Mouse (Mus musculus) stomach, embryonic 16.5 days (tissue): ENCODE measurements around the gene Dst. TPM values are rescaled to one million over a fixed set of nuclear protein-coding genes. Genes with fewer than 3 reads are reported as not detected.

ENCODE experiments used
- ATAC-seq: fragments of 200-750 bp; cut with Nextera tagmentation; 2 replicates; pipeline ENCODE4 v1.8.0; 2017; ENCODE audit warnings: moderate number of reproducible peaks, moderate TSS enrichment; ENCODE audit not compliant: insufficient read depth, low FRiP score
- H3K27ac ChIP-seq: fragments of 300-500 bp; sonication (generic); 2 replicates; pipeline ENCODE4 v1.5.1; 2014; ENCODE audit warnings: low read length
- H3K27me3 ChIP-seq: fragments of 300-500 bp; sonication (generic); 2 replicates; pipeline ENCODE4 v1.6.1; 2014; ENCODE audit warnings: low read length, control low read depth, mixed read lengths; ENCODE audit not compliant: control insufficient read depth, insufficient read depth
- H3K36me3 ChIP-seq: fragments of 300-500 bp; sonication (generic); 2 replicates; pipeline ENCODE4 v1.6.1; 2014; ENCODE audit warnings: low read length; ENCODE audit not compliant: control insufficient read depth, insufficient read depth
- H3K4me1 ChIP-seq: fragments of 300-500 bp; sonication (generic); 2 replicates; pipeline ENCODE4 v1.6.1; 2014; ENCODE audit warnings: low read length, control low read depth, mixed read lengths; ENCODE audit not compliant: control insufficient read depth, insufficient read depth
- H3K4me2 ChIP-seq: fragments of 300-500 bp; sonication (generic); 2 replicates; pipeline ENCODE4 v1.6.1; 2014; ENCODE audit warnings: low read depth, low read length, mixed read lengths
- H3K4me3 ChIP-seq: fragments of 300-500 bp; sonication (generic); replicated peaks from 2 replicates; pipeline ENCODE4 v1.5.1; 2014; ENCODE audit warnings: mild to moderate bottlenecking, low read length
- H3K9ac ChIP-seq: fragments of 300-500 bp; sonication (generic); 2 replicates; pipeline ENCODE4 v1.6.1; 2014; ENCODE audit warnings: low read length
- H3K9me3 ChIP-seq: fragments of 300-500 bp; sonication (generic); replicated peaks from 2 replicates; pipeline ENCODE4 v1.6.1; 2016; ENCODE audit warnings: low read length, control low read depth; ENCODE audit not compliant: control insufficient read depth
- WGBS: fragments of 180-500 bp; shearing (Covaris S2); extraction: QIAGEN DNeasy Blood & Tissue Kit; methylation state at CpG from one replicate; pipeline ENCODE4 v1.1.7; 2014; 5-methylcytosine and 5-hydroxymethylcytosine counted together
- polyA plus RNA-seq: library from polyadenylated mRNA; unstranded; fragments of >200 nt; fragmentation: Nextera tagmentation; extraction: Ambion mirVana; gene quantifications from 2 replicates; pipeline ENCODE4 v1.2.1, GENCODE M21; 2015

Gene Dst
- polyA plus RNA-seq, 1 experiment from 2014 or later, result 27.8 TPM

- no peak overlapping the region for H3K27ac ChIP-seq
- no peak overlapping the region for H3K4me3 ChIP-seq
- 86% methylated on average over 12 of the region's 12 CpGs for WGBS
- H3K4me1 ChIP-seq, result no peaks in the 10 kb centered on the region
- no peaks in the 10 kb centered on the region for H3K9me3 ChIP-seq
- no peak for ATAC-seq
- H3K9ac ChIP-seq, result no peak overlapping the region
- no peaks in the 10 kb centered on the region for H3K36me3 ChIP-seq
- H3K27me3 ChIP-seq, result no peaks in the 10 kb centered on the region
- H3K4me2 ChIP-seq, result no peak overlapping the region
Measured at GRCm38 (mm10) chr1:33980420-33980819, 72.4 kb downstream of the Dst start.

DNA sequence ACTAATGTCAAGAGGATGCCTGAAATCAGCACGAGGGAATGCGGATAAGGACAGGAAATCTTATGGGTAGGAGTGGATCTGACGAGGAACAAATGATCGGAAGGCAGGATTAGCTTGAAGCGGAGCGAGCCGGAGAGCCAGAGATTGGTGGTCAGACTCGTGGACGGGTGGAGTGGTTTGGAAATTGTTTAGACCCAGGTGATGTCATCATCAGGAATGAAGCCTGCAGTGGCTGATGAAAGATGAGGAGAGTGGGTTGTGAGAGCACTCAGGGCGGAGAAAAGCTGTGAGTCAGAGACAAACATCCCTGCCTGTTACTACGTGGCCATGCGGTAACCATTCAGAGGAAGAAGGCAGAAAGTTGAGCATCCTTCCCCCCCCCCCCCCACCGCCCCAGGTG lies 81.6 kb downstream of the Dst start:
- 72% methylated on average over 13 of the region's 13 CpGs for WGBS
- ATAC-seq, result no peak
- no peak overlapping the region for H3K4me3 ChIP-seq
- no peak overlapping the region for H3K9ac ChIP-seq
- no peak overlapping the region for H3K27ac ChIP-seq
- no peaks in the 10 kb centered on the region for H3K36me3 ChIP-seq
- no peak overlapping the region for H3K4me2 ChIP-seq
- H3K27me3 ChIP-seq, result no peaks in the 10 kb centered on the region
- H3K9me3 ChIP-seq, result no peaks in the 10 kb centered on the region; the same call in 1 of the 2 replicates
- H3K4me1 ChIP-seq, result no peaks in the 10 kb centered on the region

GRCm38 (mm10) chr1:33991067-33991466 lies 83.0 kb downstream of the Dst start:
- H3K4me1 ChIP-seq, result no peaks in the 10 kb centered on the region
- H3K9ac ChIP-seq, result no peak overlapping the region
- no peaks in the 10 kb centered on the region for H3K27me3 ChIP-seq
- no peak for ATAC-seq
- no peak overlapping the region for H3K4me2 ChIP-seq
- no peaks in the 10 kb centered on the region for H3K9me3 ChIP-seq
- H3K4me3 ChIP-seq, result no peak overlapping the region
- 83% methylated on average over 6 of the region's 6 CpGs for WGBS
- H3K36me3 ChIP-seq, result no peaks in the 10 kb centered on the region
- H3K27ac ChIP-seq, result no peak overlapping the region

DNA sequence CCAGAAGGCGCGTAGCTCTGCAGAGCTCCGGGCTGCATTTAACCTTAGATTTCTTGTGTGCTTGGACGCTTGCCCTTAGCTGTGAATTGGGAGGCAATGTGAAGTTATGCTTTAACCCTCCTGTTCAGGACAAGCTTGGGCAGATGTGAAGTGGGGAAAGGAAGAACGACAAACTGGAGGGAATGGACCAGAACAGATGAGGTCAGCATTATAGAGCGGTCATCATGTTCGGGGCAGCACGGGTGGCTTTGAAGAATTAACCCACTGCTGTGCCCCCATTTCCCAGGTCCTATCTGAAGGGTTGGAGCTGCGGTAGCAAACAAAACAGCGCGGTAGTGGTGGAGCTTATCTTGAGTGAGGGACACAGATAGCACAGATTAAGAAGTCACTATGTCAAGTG lies 84.8 kb downstream of the Dst start:
- H3K27ac ChIP-seq, result no peak overlapping the region
- no peaks in the 10 kb centered on the region for H3K27me3 ChIP-seq
- H3K4me3 ChIP-seq, result no peak overlapping the region
- no peak overlapping the region for H3K9ac ChIP-seq
- WGBS, result 62% methylated on average over 11 of the region's 11 CpGs
- ATAC-seq, result no peak
- no peaks in the 10 kb centered on the region for H3K36me3 ChIP-seq
- H3K4me1 ChIP-seq, result no peaks in the 10 kb centered on the region
- H3K9me3 ChIP-seq, result no peaks in the 10 kb centered on the region
- no peak overlapping the region for H3K4me2 ChIP-seq

- no peak for ATAC-seq
- Histone ChIP-seq H3K9me3 (no peaks in the 10 kb centered on the region), H3K4me2 (no peak overlapping the region), H3K4me3 (no peak overlapping the region), H3K4me1 (no peaks in the 10 kb centered on the region), H3K9ac (no peak overlapping the region), H3K36me3 (no peaks in the 10 kb centered on the region), H3K27me3 (no peaks in the 10 kb centered on the region), H3K27ac (no peak overlapping the region)
- WGBS, result 58% methylated on average over 9 of the region's 9 CpGs
Measured at GRCm38 (mm10) chr1:33994201-33994600, 86.2 kb downstream of the Dst start.

GRCm38 (mm10) chr1:33995386-33995785 lies 87.4 kb downstream of the Dst start:
- Histone ChIP-seq H3K27ac (no peak overlapping the region), H3K4me2 (no peak overlapping the region), H3K27me3 (no peaks in the 10 kb centered on the region), H3K9me3 (no peaks in the 10 kb centered on the region), H3K4me3 (no peak overlapping the region), H3K9ac (no peak overlapping the region), H3K4me1 (no peaks in the 10 kb centered on the region), H3K36me3 (no peaks in the 10 kb centered on the region)
- no peak for ATAC-seq
- 83% methylated on average over 6 of the region's 6 CpGs for WGBS

- WGBS, result 74% methylated on average over 5 of the region's 5 CpGs
Measured at GRCm38 (mm10) chr1:33996105-33996887, 88.3 kb downstream of the Dst start.

DNA sequence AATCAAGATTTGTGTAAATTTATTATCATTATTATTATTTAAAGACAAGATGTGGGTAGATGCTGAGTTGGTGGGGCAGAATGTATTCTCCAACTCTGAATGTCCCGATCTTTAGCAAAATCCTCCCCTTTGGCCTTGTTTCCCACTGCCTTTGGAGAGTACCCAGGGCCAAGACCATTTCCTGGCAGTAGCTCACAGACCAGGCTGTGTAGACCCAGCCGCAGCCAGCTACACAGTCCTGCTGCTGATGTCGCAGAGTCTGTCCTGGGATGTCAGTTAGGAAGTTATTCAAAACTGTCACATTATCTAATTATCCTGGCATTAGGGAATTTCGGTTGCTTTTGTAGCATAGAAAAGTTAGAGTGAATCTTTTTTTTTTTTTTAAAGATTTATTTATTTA lies 94.3 kb downstream of the Dst start:
- Histone ChIP-seq H3K4me1 (0 out of 2 replicates have a peak, but pooled peaks cover 5% of the 10 kb centered on the region), H3K4me2 (no peak overlapping the region), H3K9ac (no peak overlapping the region), H3K27ac (no peak overlapping the region), H3K9me3 (no peaks in the 10 kb centered on the region), H3K4me3 (no peak overlapping the region), H3K27me3 (no peaks in the 10 kb centered on the region), H3K36me3 (no peaks in the 10 kb centered on the region)
- 80% methylated on average over 4 of the region's 4 CpGs for WGBS
- ATAC-seq, result no peak

More at GRCm38 (mm10) chr1:33996105-33996887, 88.3 kb downstream of the Dst start:
- no peak overlapping the region for H3K4me2 ChIP-seq
- H3K36me3 ChIP-seq, result no peaks in the 10 kb centered on the region
- no peak overlapping the region for H3K27ac ChIP-seq
- no peak overlapping the region for H3K4me3 ChIP-seq
- no peaks in the 10 kb centered on the region for H3K27me3 ChIP-seq
- no peaks in the 10 kb centered on the region for H3K4me1 ChIP-seq
- H3K9ac ChIP-seq, result no peak overlapping the region
- no peak for ATAC-seq
- no peaks in the 10 kb centered on the region for H3K9me3 ChIP-seq

DNA sequence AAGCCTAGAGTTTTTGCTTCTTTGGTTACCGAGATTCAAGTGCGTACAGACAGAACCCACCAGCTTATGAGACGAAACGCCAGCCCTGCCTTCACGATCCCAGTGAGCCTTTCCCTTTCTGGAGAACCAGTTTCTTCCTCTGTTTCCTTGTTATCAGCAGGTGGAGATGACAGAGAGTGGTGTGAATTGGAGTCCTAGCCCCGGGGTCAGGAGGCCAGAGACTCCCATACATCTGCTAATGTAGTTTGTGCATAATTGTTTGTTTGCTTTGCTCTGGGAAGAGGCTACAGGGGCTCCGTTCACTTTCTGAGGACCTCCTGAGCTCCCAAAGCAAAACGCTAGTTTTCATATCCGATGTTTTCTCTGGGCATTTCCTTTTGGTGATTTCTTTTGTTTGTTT lies 94.9 kb downstream of the Dst start:
- Histone ChIP-seq H3K27ac (no peak overlapping the region), H3K27me3 (no peaks in the 10 kb centered on the region), H3K4me1 (0 out of 2 replicates have a peak, but pooled peaks cover 5% of the 10 kb centered on the region), H3K4me2 (no peak overlapping the region), H3K4me3 (no peak overlapping the region), H3K9me3 (no peaks in the 10 kb centered on the region), H3K36me3 (no peaks in the 10 kb centered on the region), H3K9ac (no peak overlapping the region)
- ATAC-seq, result no peak
- WGBS, result 28% methylated on average over 9 of the region's 9 CpGs
